Mouse (Mus musculus) C2C12 (cell line): ENCODE measurements around the gene Elmsan1.

Experiments used
- CTCF ChIP-seq: IDR thresholded peaks from one replicate; pipeline ENCODE4 v1.5.1; 2011; ENCODE audit not compliant: control insufficient read depth, insufficient read depth, insufficient read length
- MAX ChIP-seq: IDR thresholded peaks from one replicate; pipeline ENCODE4 v1.6.1; 2011; ENCODE audit warnings: mild to moderate bottlenecking, control low read depth
- USF1 ChIP-seq: IDR thresholded peaks from one replicate; pipeline ENCODE4 v1.6.1; 2011; ENCODE audit warnings: low read depth, mild to moderate bottlenecking, control low read depth, moderate library complexity

DNA sequence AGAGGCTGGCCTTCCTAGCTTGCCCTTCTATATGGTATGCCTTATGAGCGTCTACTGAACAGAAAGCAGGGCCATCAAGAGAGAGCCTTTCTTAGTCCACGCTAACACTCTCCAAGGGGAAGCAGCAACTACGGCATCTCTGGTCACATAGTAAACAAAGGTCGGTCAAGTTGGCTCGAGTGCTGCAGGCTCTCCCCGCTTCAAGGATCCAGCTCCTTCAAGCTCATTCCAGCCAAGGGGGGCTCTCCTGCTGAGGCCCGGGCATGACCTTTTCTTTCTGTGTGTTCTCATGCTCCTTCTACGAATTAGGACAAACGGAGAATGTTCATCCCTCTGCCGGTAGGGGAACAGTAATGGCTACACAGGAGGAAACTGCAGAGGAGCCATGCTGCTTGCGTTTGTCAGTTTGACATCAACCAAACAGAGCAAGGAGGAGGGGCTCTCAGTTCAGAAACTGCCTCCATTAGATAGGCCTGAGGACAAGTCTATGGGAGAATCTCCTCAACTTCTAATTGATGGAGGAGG is 55.0 kb downstream of the Elmsan1 start:
- TF ChIP-seq USF1 (no peak), CTCF (no peak), MAX (no peak)
